Mouse (Mus musculus): ENCODE data around the gene Edc3.

DNA sequence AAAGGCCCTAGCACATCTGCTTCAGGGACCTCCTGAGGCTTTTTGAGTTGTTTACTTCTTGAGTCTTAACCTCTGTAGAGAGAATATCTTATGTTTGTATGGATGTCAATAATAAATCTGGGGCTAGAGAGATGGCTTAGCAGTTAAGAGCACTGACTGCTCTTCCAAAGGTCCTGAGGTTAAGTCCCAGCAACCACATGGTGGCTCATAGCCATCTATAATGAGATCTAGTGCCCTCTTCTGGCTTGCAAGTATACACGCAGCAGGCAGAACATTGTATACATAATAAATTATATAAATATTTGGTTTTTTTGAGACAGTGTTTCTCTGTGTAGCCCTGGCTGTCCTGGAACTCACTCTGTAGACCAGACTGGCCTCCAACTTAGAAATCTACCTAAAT is 65.8 kb downstream of the Edc3 start:
- 0 out of 2 replicates have a peak, but pooled peaks have one; percentile 11 for TF ChIP-seq CTCF (IDR thresholded peaks at IDR 0.05; ENCODE audit: low read depth, low read length)
- no peak for TF ChIP-seq POLR2A (IDR thresholded peaks at IDR 0.05; ENCODE audit: extremely low read depth, insufficient read depth, low read length)

Data from liver, adult 2 months (tissue).